Mouse (Mus musculus): ENCODE measurements around the gene Vamp1. TPM values are rescaled to one million over a fixed set of nuclear protein-coding genes. Genes with fewer than 3 reads are reported as not detected.

Vamp1 gene
- 4.4 and 4.7 TPM in 2 replicates for polyA plus RNA-seq (2015; fragmentation: Nextera tagmentation; extraction: Ambion mirVana)

DNA sequence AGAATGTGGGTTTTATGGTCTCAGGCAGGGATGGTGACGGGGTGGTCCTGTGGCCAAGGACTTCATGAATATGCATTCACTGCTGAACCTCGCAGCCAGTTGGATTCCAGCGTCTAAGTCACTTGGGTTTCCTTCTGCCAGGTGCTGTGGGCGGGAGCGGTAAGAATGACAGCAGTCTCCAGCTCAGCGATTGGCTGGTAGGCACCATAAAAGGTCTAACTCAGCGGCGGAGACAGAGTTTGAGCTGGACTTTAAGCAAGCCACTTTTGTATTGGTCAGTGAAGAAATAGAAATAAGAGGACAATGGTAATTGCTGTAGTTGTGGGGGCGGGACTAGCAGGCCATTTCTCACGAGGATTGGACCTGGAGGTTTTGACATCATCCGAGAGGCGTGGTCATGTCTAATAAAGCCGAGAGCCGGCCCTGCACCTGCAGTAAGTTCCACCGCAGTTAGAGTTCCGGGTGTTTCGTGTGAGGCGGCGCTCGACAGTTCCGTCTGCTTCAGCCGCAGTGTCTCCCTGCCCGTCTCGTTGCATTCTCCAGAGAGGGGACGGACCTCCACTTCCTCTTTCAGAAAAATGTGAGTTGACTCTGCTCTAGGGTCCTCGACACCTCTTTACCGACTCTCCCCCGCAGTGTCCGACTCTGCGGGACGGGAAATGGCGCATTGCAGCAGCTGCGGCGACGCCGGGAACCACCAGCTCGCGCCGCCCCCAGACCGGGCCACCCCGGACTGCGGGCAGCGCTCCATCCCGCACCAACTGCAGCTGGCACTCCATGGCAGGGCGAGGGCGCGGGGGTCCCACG lies at the start of gene Vamp1:
TSS of gene Vamp1 (plus strand) at position 404 of the 807 bp plus-strand sequence.
- peaks cover 13% of the 10 kb centered on the region for H3K4me1 ChIP-seq
- ATAC-seq (ENCODE audit: extremely low read depth, insufficient number of reproducible peaks, low FRiP score, low TSS enrichment): peak; percentile 90
- H3K9ac ChIP-seq: peak within 1 kb of the TSS; percentile 86
- under 1% methylated on average over 48 of the region's 48 CpGs for WGBS
- H3K36me3 ChIP-seq: 0 out of 2 replicates have a peak, but pooled peaks cover 9% of the 10 kb centered on the region
- H3K27ac ChIP-seq (replicated peaks): peak within 1 kb of the TSS; percentile 71
- no peaks in the 10 kb centered on the region for H3K9me3 ChIP-seq
- H3K4me2 ChIP-seq: peak within 1 kb of the TSS; percentile 87
- peaks cover 32% of the 10 kb centered on the region for H3K27me3 ChIP-seq (replicated peaks)
- H3K4me3 ChIP-seq: peak within 1 kb of the TSS; percentile 67

DNA sequence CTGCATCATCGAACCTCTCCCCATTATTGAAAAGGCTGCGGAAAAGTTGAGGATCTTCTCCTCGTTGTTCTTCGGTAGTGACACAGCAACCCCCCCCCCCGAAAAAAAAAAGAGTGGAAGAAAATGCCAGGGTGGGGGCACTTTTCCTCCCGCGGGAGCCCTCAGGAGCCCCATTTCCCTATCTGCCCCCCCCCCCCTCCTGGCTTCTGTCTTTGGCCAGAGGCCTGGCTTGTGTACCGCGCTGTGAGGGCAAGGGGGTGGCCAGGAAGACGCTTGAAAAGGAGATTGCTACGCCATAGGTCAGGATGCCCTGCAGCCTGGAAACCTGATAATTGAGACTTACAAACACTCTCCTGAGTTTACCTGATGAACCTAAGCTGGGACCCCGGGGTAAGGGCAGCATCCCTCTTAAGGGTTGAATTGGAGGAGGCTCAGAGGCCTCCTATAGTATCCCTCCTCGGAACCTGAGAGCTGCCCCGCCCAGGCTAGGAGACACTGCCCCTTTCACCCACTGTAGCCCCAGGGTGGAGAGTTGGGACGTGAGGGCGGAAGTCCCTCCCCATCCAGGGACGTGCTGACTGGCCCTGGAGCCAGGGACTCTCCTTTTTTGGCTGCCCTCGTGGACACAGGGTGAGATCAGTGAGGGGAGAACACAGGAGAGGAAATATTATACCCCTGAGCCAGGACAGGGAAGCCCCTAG lies 49.1 kb upstream of the Vamp1 start, which contains the start of gene Gapdh:
TSS of gene Gapdh (minus strand) at position 417 of the 701 bp plus-strand sequence.
- H3K9ac ChIP-seq: peak within 1 kb of the TSS; percentile 100
- H3K4me3 ChIP-seq: peak within 1 kb of the TSS; percentile 98
- under 1% methylated on average over 17 of the region's 18 CpGs for WGBS
- H3K4me2 ChIP-seq: peak within 1 kb of the TSS; percentile 73
- peak; percentile 72 for ATAC-seq (ENCODE audit: extremely low read depth, insufficient number of reproducible peaks, low FRiP score, low TSS enrichment)
- no peaks in the 10 kb centered on the region for H3K9me3 ChIP-seq
- peak within 1 kb of the TSS; percentile 99 for H3K27ac ChIP-seq (replicated peaks)
- peaks cover 55% of the 10 kb centered on the region for H3K4me1 ChIP-seq
- H3K27me3 ChIP-seq (replicated peaks): no peaks in the 10 kb centered on the region
- peaks cover 71% of the 10 kb centered on the region for H3K36me3 ChIP-seq

DNA sequence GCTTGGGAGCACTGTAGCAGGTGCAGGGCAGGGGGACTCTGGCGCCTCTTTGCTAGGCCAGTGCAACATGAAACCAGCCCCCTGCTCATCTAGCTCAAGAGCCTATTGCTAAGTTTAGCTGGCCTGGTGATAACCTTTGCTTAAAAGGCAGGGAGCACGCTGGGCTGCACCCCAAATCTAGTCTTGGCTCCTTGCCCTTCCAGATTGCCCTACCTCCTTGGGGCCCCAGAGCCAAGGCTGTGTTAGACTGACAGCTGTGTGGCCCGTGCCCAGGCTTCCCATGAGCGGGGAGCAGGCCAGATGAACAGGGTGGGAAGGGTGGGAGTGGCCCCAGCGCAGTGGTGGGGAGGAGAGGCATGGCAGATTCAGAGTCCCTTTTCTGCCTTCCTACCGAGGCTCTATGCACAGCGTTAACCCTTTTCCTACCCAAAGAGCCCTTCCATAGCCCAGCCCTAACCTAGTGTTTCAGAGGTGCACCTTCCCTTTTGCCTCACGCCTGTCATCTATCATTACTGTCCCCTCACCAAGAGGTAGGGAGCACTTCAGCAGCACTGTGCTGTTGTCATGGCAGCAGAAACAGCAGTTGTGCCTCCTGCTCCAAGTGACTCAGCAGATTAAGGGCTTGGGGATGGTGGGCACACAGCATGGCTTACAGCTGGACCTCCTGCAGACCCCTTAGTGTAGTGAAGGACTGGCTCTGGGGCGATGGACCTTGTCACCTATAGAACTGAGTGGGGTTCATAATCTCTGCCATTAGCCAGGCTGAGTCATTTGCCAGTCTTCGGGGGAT lies 48.3 kb upstream of the Vamp1 start:
- peaks cover 72% of the 10 kb centered on the region for H3K36me3 ChIP-seq
- H3K27me3 ChIP-seq (replicated peaks): no peaks in the 10 kb centered on the region
- peak overlapping the region; percentile 99 for H3K27ac ChIP-seq (replicated peaks)
- no peaks in the 10 kb centered on the region for H3K9me3 ChIP-seq
- 15% methylated on average over 10 of the region's 10 CpGs for WGBS
- peak overlapping the region; percentile 98 for H3K4me3 ChIP-seq
- H3K4me2 ChIP-seq: peak overlapping the region; percentile 73
- peak overlapping the region; percentile 88 for H3K9ac ChIP-seq
- ATAC-seq (ENCODE audit: extremely low read depth, insufficient number of reproducible peaks, low FRiP score, low TSS enrichment): peak; percentile 27; the same call in 1 of the 2 replicates
- peaks cover 46% of the 10 kb centered on the region for H3K4me1 ChIP-seq

DNA sequence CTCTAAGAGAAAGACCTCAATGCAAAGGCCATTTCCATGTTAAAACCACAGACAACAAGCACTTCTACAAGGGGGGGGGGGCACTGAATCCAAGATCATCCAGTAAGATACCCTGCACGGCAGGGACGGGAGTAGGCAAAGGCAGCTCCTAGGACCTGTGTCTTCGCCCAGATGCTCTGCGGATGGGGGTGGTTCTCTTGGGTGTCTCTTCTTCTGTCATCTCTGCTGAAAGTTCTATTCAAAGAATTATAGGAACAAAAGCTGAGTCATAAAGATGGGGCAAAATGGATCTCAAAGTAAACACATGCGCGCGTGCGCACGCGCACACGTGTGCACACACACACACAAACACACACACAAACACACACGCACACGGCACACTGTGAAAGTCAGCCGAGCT lies 47.3 kb upstream of the Vamp1 start:
- Histone ChIP-seq H3K4me3 (no peak overlapping the region), H3K9ac (peak overlapping the region; percentile 88), H3K4me2 (0 out of 2 replicates have a peak overlapping the region, but pooled peaks have one; percentile 73), H3K27me3 (replicated peaks) (no peaks in the 10 kb centered on the region), H3K4me1 (peaks cover 45% of the 10 kb centered on the region), H3K36me3 (peaks cover 72% of the 10 kb centered on the region), H3K27ac (replicated peaks) (peak overlapping the region; percentile 99), H3K9me3 (no peaks in the 10 kb centered on the region)
- no peak for ATAC-seq (ENCODE audit: extremely low read depth, insufficient number of reproducible peaks, low FRiP score, low TSS enrichment)
- WGBS: 90% methylated on average over 14 of the region's 14 CpGs

DNA sequence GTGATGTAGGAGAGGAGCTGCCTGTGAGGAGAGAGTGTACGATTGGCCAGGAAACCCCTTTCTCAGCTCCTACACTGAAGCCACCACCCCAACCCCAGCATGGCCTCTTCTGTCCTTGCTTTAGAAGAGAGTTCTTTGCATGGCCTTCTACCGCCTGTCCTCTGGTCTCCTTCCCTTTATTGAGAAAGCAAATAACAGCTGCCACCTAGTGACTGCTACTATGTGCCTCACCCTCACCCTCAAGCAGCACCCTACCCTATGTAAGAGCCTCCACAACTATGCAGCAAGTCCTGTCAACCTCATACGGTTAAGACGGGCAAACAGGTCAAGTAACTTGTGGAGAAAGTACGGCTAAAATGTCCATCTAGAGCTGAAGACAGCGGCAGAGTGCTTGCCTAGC lies 45.2 kb upstream of the Vamp1 start:
- no peak for ATAC-seq (ENCODE audit: extremely low read depth, insufficient number of reproducible peaks, low FRiP score, low TSS enrichment)
- Histone ChIP-seq H3K36me3 (peaks cover 80% of the 10 kb centered on the region), H3K27me3 (replicated peaks) (no peaks in the 10 kb centered on the region), H3K4me3 (no peak overlapping the region), H3K27ac (replicated peaks) (0 out of 2 replicates have a peak overlapping the region, but pooled peaks have one; percentile 5), H3K4me2 (no peak overlapping the region), H3K4me1 (peaks cover 32% of the 10 kb centered on the region), H3K9ac (peak overlapping the region; percentile 63), H3K9me3 (no peaks in the 10 kb centered on the region)
- 78% methylated on average over 6 of the region's 6 CpGs for WGBS

DNA sequence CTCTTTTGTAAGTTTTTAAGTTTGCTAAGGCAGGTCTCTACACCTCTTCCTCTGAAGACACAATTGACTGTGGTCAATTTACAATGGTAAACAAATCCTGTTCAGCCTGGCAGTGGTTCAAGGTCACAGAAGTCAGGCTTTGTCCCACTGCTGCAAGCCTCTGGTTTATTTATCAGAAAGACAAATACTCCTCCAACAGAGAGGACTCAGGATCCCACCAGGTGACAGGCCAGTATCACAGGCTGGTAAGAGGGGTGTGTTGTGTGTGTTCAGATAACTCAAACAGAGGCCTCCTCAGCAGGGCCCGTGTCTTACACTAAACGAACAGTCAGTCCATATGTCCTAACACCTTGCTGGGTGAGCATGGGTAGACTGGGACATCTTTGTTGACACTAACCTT lies 42.9 kb upstream of the Vamp1 start:
- no peak for ATAC-seq (ENCODE audit: extremely low read depth, insufficient number of reproducible peaks, low FRiP score, low TSS enrichment)
- Histone ChIP-seq H3K27ac (replicated peaks) (peak overlapping the region; percentile 28; the same call in 1 of the 2 replicates), H3K4me2 (no peak overlapping the region), H3K36me3 (peaks cover 100% of the 10 kb centered on the region), H3K4me3 (no peak overlapping the region), H3K4me1 (peaks cover 17% of the 10 kb centered on the region), H3K27me3 (replicated peaks) (no peaks in the 10 kb centered on the region), H3K9ac (no peak overlapping the region), H3K9me3 (no peaks in the 10 kb centered on the region)
- 66% methylated on average over 2 of the region's 2 CpGs for WGBS

DNA sequence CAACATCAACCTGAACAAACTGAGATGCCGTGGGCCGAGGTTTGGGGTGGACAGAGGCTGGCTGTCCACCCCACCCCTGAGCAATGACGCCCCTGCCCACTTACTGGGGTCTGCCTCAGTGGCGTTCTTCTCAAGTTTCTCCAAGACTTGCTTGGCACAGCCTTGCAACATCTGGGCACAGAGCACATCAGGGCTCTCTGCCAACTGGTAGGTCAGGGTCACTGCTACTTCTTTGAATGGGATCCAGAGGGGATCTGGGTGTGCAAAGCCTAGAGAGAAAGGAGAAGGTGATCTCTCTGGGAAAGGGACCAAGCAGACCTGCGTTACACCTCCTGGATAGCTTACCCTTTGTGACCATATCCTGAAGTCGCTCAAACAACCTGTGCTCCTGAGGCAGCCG lies 42.1 kb upstream of the Vamp1 start:
- WGBS: 91% methylated on average over 7 of the region's 7 CpGs
- ATAC-seq (ENCODE audit: extremely low read depth, insufficient number of reproducible peaks, low FRiP score, low TSS enrichment): no peak
- H3K4me3 ChIP-seq: no peak overlapping the region
- no peaks in the 10 kb centered on the region for H3K9me3 ChIP-seq
- peaks cover 100% of the 10 kb centered on the region for H3K36me3 ChIP-seq
- no peaks in the 10 kb centered on the region for H3K27me3 ChIP-seq (replicated peaks)
- no peak overlapping the region for H3K9ac ChIP-seq
- H3K4me2 ChIP-seq: no peak overlapping the region
- H3K27ac ChIP-seq (replicated peaks): no peak overlapping the region
- H3K4me1 ChIP-seq: peaks cover 9% of the 10 kb centered on the region

DNA sequence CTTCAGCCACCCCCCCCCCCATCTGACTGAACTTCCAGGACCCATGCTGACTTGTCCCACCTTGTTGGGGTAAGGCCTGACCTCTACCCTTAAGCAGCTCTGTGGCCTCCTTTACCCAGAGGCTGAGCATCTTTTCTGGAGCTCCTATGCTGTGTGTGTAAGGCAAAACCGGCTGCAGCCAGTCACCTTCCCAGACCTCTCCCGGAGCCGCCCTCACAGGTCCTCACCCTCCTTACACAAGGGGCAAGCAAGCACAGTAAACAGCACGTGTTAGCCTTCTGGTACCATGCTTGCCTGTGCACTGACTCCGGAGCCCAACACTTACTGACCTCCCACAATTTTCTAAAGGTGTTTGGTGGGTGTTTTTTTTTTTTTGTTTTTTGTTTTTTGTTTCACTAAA lies 39.9 kb upstream of the Vamp1 start:
- Histone ChIP-seq H3K27me3 (replicated peaks) (no peaks in the 10 kb centered on the region), H3K4me1 (peaks cover 5% of the 10 kb centered on the region; the same call in 1 of the 2 replicates), H3K4me3 (no peak overlapping the region), H3K4me2 (no peak overlapping the region), H3K9ac (no peak overlapping the region), H3K36me3 (peaks cover 100% of the 10 kb centered on the region), H3K27ac (replicated peaks) (no peak overlapping the region), H3K9me3 (no peaks in the 10 kb centered on the region)
- 87% methylated on average over 5 of the region's 5 CpGs for WGBS
- ATAC-seq (ENCODE audit: extremely low read depth, insufficient number of reproducible peaks, low FRiP score, low TSS enrichment): no peak

DNA sequence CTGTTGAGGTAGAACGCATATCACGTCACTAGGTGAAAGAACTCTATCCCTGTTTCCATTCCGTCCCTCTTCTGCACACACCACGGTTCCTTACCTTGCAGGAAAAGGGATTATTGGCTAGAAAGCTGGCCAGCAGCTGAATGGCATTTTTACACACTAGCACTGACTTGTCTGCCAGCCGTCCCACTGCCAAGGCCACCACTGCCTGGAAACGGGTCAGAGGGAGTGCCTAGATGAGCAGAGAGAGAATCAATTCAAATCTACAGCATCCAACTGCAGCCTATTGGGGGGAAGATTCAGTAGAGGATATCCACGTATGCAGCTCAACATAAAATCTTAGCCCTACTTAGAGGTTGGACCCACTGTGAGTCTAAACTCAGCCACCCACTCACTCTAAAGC lies 35.8 kb upstream of the Vamp1 start:
- Histone ChIP-seq H3K36me3 (peaks cover 99% of the 10 kb centered on the region), H3K4me2 (no peak overlapping the region), H3K27me3 (replicated peaks) (no peaks in the 10 kb centered on the region), H3K9me3 (no peaks in the 10 kb centered on the region), H3K4me3 (no peak overlapping the region), H3K9ac (no peak overlapping the region), H3K4me1 (no peaks in the 10 kb centered on the region), H3K27ac (replicated peaks) (no peak overlapping the region)
- no peak for ATAC-seq (ENCODE audit: extremely low read depth, insufficient number of reproducible peaks, low FRiP score, low TSS enrichment)
- WGBS: 95% methylated on average over 7 of the region's 7 CpGs

DNA sequence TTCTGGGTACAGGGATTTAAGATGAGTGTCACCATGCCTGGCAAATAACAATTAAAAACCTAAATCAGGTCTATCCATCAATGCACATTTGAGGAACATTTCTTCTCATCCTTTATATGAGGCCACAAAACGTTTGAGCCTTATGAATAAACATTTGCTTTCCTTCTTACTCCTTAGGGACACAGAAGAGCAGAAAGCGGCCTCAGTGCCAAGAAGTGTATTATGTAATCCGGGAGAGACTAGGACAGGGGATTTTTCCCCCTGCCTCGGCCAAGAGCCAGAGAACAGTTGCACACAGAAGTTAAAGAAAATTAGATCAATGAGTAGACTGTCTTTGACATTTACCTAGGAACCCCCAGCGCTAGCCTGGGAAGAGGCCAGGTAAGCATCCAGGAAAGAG lies 33.2 kb upstream of the Vamp1 start:
- Histone ChIP-seq H3K27me3 (replicated peaks) (no peaks in the 10 kb centered on the region), H3K27ac (replicated peaks) (no peak overlapping the region), H3K4me3 (no peak overlapping the region), H3K9ac (no peak overlapping the region), H3K9me3 (no peaks in the 10 kb centered on the region), H3K4me2 (no peak overlapping the region), H3K4me1 (no peaks in the 10 kb centered on the region), H3K36me3 (peaks cover 99% of the 10 kb centered on the region)
- 82% methylated on average over 5 of the region's 5 CpGs for WGBS
- ATAC-seq (ENCODE audit: extremely low read depth, insufficient number of reproducible peaks, low FRiP score, low TSS enrichment): no peak

DNA sequence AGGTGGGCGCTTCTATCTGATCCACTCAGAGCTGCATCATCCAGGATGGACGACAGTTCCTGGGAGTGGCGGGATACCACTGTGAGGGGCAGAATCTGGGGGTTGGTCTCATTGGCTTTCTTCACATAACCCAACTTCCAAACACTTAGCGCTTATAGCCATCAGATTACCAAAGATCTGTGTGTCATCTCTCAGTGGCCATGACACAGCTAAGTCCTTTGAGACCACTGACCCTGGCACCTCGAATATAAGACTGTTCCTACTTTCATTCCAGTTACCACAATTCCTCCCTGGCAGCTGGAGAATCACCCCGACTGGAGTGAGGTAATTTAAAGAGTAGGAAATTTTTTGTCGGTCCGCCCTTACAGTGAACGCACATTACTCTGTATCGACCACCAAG lies 29.1 kb upstream of the Vamp1 start:
- no peak overlapping the region for H3K9ac ChIP-seq
- no peak overlapping the region for H3K4me3 ChIP-seq
- peaks cover 85% of the 10 kb centered on the region for H3K36me3 ChIP-seq
- H3K27ac ChIP-seq (replicated peaks): no peak overlapping the region
- no peak for ATAC-seq (ENCODE audit: extremely low read depth, insufficient number of reproducible peaks, low FRiP score, low TSS enrichment)
- no peak overlapping the region for H3K4me2 ChIP-seq
- WGBS: 93% methylated on average over 10 of the region's 10 CpGs
- H3K27me3 ChIP-seq (replicated peaks): no peaks in the 10 kb centered on the region
- H3K4me1 ChIP-seq: peaks cover 12% of the 10 kb centered on the region
- no peaks in the 10 kb centered on the region for H3K9me3 ChIP-seq
